Mouse (Mus musculus): ENCODE results near the gene Bank1.

Gene Bank1

GRCm38 (mm10) chr3:136132013-136132412 is 193.9 kb downstream of the Bank1 start:
- ChIA-PET POLR2A (no interaction called here), CTCF (no interaction called here)

- CTCF ChIA-PET: interaction anchor here in 1 of 4 experiments (0.6 kb wide), 1 partner anchor 726 kb away, joined by 4 read pairs; no protein-coding TSS in a partner anchor
- POLR2A ChIA-PET: no interaction called here
Observed at GRCm38 (mm10) chr3:136115478-136116215, 210.2 kb downstream of the Bank1 start.

GRCm38 (mm10) chr3:136109411-136110139 is 216.3 kb downstream of the Bank1 start:
- POLR2A ChIA-PET: no interaction called here

GRCm38 (mm10) chr3:136106452-136106851 is 219.4 kb downstream of the Bank1 start:
- POLR2A ChIA-PET: no interaction called here
- CTCF ChIA-PET: no interaction called here

More at GRCm38 (mm10) chr3:136109411-136110139, 216.3 kb downstream of the Bank1 start:
- CTCF ChIA-PET: no interaction called here

- ChIA-PET CTCF (no interaction called here), POLR2A (no interaction called here)
Observed at GRCm38 (mm10) chr3:136103339-136103738, 222.5 kb downstream of the Bank1 start.

GRCm38 (mm10) chr3:136100973-136101500 is 224.8 kb downstream of the Bank1 start:
- POLR2A ChIA-PET: no interaction called here
- CTCF ChIA-PET: no interaction called here

- ChIA-PET POLR2A (no interaction called here), CTCF (no interaction called here)
Observed at GRCm38 (mm10) chr3:136100292-136100691, 225.6 kb downstream of the Bank1 start.

- CTCF ChIA-PET: no interaction called here
- POLR2A ChIA-PET: no interaction called here
Observed at GRCm38 (mm10) chr3:136086948-136087660, 238.8 kb downstream of the Bank1 start.

- ChIA-PET POLR2A (no interaction called here), CTCF (no interaction called here)
Observed at GRCm38 (mm10) chr3:136086431-136086830, 239.4 kb downstream of the Bank1 start.

GRCm38 (mm10) chr3:136085077-136085476 is 240.8 kb downstream of the Bank1 start:
- ChIA-PET POLR2A (no interaction called here), CTCF (no interaction called here)

GRCm38 (mm10) chr3:136084066-136084465 is 241.8 kb downstream of the Bank1 start:
- CTCF ChIA-PET: no interaction called here
- POLR2A ChIA-PET: no interaction called here

- ChIA-PET CTCF (no interaction called here), POLR2A (no interaction called here)
Observed at GRCm38 (mm10) chr3:136081264-136081663, 244.6 kb downstream of the Bank1 start.

GRCm38 (mm10) chr3:136078535-136078934 is 247.3 kb downstream of the Bank1 start:
- ChIA-PET CTCF (no interaction called here), POLR2A (no interaction called here)

- POLR2A ChIA-PET: no interaction called here
Observed at GRCm38 (mm10) chr3:136070394-136070793, 255.5 kb downstream of the Bank1 start.

GRCm38 (mm10) chr3:136061907-136062306 is 264.0 kb downstream of the Bank1 start:
- ChIA-PET POLR2A (interaction anchor here in 1 of 4 experiments (0.6 kb wide), 2 partner anchors 1865 to 1900 kb away, joined by 3 read pairs; no protein-coding TSS in a partner anchor), CTCF (no interaction called here)

More at GRCm38 (mm10) chr3:136070394-136070793, 255.5 kb downstream of the Bank1 start:
- CTCF ChIA-PET: no interaction called here

GRCm38 (mm10) chr3:136050635-136051034 is 275.2 kb downstream of the Bank1 start:
- CTCF ChIA-PET: no interaction called here
- POLR2A ChIA-PET: no interaction called here

- POLR2A ChIA-PET: no interaction called here
Observed at GRCm38 (mm10) chr3:136050215-136050614, 275.7 kb downstream of the Bank1 start.

GRCm38 (mm10) chr3:136048026-136048425 is 277.8 kb downstream of the Bank1 start:
- ChIA-PET CTCF (interaction anchor here in 1 of 4 experiments (0.5 kb wide), 1 partner anchor 119 kb away, joined by 6 read pairs; no protein-coding TSS in a partner anchor), POLR2A (no interaction called here)

More at GRCm38 (mm10) chr3:136050215-136050614, 275.7 kb downstream of the Bank1 start:
- CTCF ChIA-PET: no interaction called here

- POLR2A ChIA-PET: no interaction called here
- CTCF ChIA-PET: no interaction called here
Observed at GRCm38 (mm10) chr3:136045381-136045780, 280.5 kb downstream of the Bank1 start.

- POLR2A ChIA-PET: no interaction called here
- CTCF ChIA-PET: no interaction called here
Observed at GRCm38 (mm10) chr3:136040041-136040440, 285.8 kb downstream of the Bank1 start.

Data from embryonic stem cell, embryonic (primary cell).